Mouse (Mus musculus): ENCODE measurements around the gene Cd207.

Cd207 gene

GRCm38 (mm10) chr6:83677757-83678156 is at the start of gene Cd207:
TSS of gene Cd207 (minus strand) at chr6:83677857.
- DNase-seq (ENCODE audit: low read depth, low spot score), result no peak

DNA sequence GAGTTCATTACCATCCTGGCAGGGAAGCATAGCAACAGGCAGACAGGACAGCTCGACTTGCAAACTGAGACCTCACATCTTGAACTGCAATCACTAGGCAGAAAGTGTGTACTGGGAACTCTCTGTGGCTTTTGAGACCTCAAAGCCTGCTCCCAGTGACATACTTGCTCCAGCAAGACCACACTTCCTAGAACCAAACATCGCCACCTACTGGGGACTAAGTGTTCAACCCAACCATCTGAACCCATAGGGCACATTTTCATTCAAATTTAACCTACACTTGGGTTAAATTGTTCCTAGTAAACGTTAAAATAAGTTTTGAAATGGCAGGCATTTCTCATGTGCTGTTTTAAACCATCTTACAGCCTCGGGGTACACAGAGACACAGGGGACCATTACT is 49.5 kb upstream of the Cd207 start:
- DNase-seq (ENCODE audit: low read depth, low spot score), result no peak

DNA sequence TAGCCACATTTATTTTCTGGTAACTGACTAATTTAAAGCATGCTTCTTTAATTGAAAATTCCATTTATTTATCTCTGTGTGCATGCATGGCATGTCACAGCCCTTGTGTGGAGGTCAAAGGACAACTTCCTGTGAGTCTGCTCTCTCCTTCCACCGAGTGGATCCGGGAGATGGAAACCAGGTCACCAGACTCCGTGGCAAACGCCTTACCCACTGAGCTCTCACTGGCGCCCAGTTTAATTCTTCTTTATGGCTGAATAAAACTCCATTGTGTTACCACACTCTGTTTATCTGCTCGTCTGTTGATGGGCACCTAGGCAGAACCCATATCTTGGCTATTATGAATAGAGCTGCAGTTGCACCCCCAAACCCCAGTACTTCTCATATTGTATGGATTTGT is 44.9 kb upstream of the Cd207 start:
- DNase-seq (ENCODE audit: low read depth, low spot score), result no peak

- DNase-seq (ENCODE audit: low read depth, low spot score), result no peak
These were observed 39.4 kb upstream of the Cd207 start for GRCm38 (mm10) chr6:83717026-83717425.

GRCm38 (mm10) chr6:83715461-83716196 is 38.0 kb upstream of the Cd207 start:
- no peak for DNase-seq (ENCODE audit: low read depth, low spot score)

GRCm38 (mm10) chr6:83714221-83715123 is 36.8 kb upstream of the Cd207 start:
- no peak for DNase-seq (ENCODE audit: low read depth, low spot score)

DNA sequence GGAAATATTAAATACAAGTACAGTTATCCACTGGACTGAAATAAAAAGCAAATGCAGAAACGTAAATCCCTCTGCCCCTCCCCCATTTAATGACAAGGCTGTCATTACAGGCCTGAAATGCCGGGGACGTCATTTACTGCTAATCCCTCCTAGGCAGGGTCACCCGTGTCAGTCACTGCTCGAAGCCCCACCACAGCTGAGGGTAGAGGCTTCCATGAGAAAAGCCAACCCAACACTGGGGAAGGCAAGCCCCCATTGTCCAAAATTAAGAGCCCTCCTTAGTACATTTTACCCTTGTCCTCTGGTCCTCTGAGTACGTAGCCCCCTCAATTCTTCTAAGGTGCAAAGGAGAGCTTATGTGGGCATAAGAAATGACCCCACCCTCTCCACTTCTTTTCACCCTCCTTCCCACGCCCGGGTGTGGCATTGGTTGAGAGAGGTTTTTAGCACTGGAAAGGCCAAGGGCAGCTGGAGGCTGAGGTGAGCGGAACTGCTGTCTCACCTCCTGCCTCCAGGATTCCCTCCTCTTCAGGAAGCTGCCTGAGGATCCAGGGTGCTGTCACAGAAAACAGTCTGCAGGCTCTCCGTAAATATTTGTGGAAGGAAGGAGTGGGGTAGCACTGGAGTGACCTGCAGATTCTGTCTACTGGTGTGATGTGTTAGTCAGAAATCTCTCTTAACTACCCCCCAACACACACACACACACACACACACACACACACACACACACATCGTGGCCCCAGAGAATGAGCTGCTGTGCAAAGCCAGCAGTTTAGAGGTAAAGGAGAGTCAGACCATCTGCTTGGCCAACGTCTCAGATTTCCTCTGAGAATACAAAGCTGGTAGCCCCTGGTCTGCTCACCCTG is 35.8 kb upstream of the Cd207 start:
- DNase-seq (ENCODE audit: low read depth, low spot score), result no peak

- no peak for DNase-seq (ENCODE audit: low read depth, low spot score)
These were observed 34.2 kb upstream of the Cd207 start for GRCm38 (mm10) chr6:83711725-83712475.

DNA sequence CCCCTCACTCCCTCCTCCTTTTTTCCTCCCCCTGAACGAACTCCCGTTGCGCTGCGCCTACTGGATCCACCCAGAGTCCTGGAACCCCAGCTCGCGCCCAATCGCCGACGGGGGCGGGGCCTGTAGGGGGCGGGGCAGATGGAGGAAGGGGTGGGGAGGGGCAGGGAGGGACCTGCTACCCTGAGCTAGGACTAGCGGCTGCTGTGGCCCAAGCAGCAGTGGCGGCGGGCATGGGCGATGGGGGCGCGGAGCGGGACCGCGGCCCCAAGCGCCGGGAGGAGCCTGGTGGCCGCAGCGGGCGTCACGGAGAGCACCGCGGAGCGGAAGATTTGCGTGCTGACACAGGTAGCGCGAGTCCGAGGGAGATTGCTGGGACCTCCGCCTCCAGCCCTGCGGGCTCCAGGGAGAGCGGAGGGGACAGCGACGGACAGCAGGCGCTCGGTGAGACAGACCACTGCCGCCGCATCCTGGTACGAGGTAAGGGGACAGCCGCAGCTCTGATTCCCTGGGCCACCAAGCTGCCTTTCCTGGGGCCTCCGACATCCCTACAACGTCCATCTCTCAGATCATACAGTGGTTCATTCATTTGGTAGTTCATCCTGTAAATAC is 33.5 kb upstream of the Cd207 start, which contains the start of gene Vax2:
Vax2 (plus strand) TSS at position 198 of the 609 bp plus-strand sequence.
- peak; percentile 87 for DNase-seq (ENCODE audit: low read depth, low spot score)

DNA sequence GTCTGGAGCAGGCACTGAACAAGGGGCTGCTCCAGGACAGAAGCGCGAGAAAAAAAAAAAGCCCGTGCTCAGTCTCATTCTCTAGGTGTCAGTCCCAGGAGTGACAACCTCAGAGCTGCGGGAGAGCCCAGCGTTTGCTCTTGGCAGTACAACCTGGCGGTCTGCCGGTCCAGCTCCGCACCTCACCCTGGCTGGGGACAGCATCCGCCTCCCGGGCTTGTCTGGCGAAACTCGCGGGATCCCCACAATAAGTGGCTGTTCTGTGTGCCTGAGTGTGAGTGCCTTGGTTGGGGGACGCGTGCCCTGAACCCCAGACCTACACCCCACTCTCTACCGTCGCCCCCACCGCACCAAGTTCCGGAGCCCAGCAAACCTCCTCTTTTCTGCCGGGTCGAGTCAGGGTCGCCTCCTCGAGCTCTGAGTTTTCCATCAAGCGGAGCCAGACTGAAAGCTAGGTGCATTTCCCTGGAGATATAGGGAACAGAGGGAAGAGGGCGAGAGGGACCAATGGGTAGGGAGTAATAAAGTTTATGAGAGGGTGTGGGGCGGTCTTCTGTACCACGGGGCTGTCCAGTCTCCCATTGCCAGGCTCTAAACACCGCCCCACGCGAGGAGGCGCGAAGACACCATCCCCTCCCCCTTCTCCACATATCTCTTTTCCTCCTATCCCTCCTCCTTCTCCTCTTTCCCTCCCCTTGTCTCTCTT is 32.9 kb upstream of the Cd207 start:
- DNase-seq (ENCODE audit: low read depth, low spot score), result no peak

DNA sequence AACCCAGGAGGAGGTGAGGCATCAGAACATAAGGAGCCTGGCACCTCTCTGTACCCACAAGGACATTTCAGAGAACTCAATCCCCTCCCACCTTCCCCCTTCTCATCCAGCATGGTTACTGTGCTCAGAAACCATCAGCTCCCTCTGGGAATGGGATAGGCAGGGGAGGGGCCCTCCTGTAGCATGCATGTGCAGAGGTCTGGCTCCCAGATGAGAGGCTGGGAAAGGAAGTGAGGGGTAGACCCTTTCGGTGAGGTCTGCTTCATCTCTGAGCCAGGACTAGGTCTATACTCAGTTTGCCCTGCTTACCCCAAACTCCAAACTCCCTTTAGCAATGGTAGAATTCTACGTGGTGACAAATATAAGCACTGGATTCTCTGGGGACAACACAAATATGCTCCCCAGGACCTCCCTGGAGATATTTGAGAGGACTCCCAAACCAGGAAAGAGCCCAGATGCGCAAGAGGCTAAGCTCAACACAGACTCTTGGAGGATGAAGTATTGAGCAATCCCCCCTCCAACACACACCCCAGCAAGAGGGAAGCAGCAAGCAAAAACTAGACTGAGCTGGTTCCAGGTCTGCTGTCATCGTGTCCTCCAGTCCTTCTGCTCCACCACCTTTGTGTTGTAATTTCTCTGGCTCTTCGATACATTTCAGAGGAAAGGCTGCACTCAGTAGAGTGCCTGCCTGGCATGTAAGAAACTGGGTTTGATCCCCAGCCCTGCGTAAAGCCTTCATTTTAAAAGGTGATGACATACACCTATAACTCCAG is 30.3 kb upstream of the Cd207 start:
- no peak for DNase-seq (ENCODE audit: low read depth, low spot score)

- DNase-seq (ENCODE audit: low read depth, low spot score), result no peak
These were observed 27.0 kb upstream of the Cd207 start for GRCm38 (mm10) chr6:83704701-83705100.

- no peak for DNase-seq (ENCODE audit: low read depth, low spot score)
These were observed 26.6 kb upstream of the Cd207 start for GRCm38 (mm10) chr6:83704294-83704693.

GRCm38 (mm10) chr6:83703722-83704078 is 26.0 kb upstream of the Cd207 start:
- DNase-seq (ENCODE audit: low read depth, low spot score), result no peak

GRCm38 (mm10) chr6:83703000-83703721 is 25.5 kb upstream of the Cd207 start:
- peak; percentile 80 for DNase-seq (ENCODE audit: low read depth, low spot score)

DNA sequence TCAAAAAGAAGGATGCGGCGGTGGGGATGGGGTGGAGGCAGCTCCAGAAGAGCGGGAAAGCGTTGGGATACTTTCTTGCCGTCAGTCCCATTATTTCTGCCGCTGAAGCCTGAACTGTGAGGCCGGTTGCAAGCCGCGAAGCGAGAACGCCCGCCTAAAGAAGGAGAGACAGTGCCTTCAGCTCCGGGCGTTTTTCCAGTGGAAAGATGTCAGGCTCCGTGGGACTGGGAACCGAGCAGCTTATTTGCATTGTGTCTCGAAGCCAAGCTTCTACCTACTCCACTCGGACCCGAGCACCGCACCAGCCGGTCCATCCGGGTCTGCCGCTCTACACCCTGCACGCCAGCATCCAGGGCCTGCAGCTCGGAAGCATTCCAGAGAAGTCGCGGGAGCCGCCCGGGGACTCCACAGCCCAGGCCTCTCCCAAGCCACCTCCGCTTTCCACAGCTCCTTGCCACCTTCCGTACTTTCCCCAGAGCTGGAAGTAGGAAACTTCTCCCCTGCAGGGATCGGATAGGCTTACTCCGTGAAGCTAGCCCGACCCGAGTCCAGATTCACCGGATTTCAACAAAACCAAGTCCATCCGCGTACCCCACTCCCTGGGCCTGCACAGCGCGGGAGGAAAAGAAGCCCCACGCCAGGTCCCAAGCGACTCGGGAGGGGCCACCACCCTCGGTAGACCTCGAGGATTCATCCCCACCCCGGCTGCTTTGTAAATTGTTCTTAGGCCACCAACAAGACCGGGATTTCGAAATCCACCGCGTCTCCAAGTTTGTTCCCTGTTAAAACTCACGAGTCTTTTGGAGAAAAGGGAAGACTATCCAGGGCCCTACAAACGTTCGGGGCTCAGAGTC is 24.7 kb upstream of the Cd207 start:
- DNase-seq (ENCODE audit: low read depth, low spot score), result no peak

GRCm38 (mm10) chr6:83701001-83701400 is 23.3 kb upstream of the Cd207 start:
- DNase-seq (ENCODE audit: low read depth, low spot score), result no peak

DNA sequence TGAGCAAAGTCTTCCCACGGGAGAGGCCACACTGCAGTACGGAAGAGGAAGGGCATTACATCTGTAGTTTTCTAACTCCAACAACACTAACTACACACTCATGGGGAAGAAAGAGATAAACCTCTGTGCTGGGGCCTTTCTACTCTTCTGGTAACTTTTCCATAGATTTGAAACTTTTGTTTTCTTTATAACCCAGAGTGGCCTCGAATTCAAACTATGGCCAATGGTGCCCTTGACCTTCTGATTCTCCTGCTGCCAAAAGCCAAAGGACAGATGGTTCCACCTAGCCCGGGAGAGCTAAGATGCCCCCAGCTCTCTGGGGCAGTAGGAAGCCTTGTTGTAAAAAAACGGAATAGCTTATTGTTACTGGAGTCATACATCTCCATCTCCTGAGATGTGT is 22.3 kb upstream of the Cd207 start:
- no peak for DNase-seq (ENCODE audit: low read depth, low spot score)

Measured in retina, adult 2 months (tissue).